Mouse (Mus musculus): ENCODE measurements around the gene Spata19.

Gene Spata19

GRCm38 (mm10) chr9:27396500-27396899 is at the start of gene Spata19:
TSS of gene Spata19 (plus strand) at chr9:27396800.
- DNase-seq (ENCODE audit: low spot score): no peak

- DNase-seq (ENCODE audit: low spot score): no peak
These were observed 43.5 kb upstream of the Spata19 start for GRCm38 (mm10) chr9:27353082-27353481.

DNA sequence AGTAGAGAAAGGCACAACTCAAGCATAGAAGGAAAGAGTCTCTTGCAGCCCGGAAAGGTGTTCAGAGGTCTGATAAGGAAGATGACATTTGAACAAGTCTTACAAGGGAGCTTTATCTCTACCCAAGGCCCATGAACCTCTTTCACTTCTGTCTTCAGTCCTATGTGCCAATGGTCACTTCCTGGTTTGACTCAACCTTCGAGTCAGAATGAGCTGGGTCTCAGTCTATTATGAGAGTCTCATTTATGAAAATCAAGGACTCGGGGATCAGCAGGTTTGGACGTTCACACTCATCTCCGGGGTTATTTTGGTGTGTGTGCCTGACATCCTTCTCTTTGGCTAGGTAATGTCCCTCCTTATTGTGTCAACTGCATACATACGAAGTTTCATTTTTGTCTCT is 38.7 kb upstream of the Spata19 start:
- no peak for DNase-seq (ENCODE audit: low spot score)

GRCm38 (mm10) chr9:27367231-27367630 is 29.4 kb upstream of the Spata19 start:
- DNase-seq (ENCODE audit: low spot score): no peak

GRCm38 (mm10) chr9:27369108-27369507 is 27.5 kb upstream of the Spata19 start:
- no peak for DNase-seq (ENCODE audit: low spot score)

DNA sequence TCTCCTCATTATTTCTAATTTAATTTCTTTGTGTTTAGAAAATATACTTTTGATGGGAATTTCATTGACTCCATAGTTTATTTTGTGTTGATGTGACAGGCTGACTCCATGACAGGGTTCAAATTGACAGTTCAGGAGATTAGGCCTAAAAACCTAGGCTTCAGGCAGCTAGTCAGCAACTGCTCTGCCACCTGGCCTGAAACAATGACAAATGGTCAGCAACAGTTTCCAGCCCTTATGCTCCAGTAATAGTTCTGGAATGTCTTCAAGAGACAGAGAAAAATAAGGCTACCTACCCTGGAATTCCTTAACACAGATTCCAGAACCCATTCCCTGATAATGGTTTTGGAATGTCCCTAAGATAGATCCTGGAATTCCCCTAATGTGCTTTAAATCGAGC is 20.9 kb upstream of the Spata19 start:
- no peak for DNase-seq (ENCODE audit: low spot score)

DNA sequence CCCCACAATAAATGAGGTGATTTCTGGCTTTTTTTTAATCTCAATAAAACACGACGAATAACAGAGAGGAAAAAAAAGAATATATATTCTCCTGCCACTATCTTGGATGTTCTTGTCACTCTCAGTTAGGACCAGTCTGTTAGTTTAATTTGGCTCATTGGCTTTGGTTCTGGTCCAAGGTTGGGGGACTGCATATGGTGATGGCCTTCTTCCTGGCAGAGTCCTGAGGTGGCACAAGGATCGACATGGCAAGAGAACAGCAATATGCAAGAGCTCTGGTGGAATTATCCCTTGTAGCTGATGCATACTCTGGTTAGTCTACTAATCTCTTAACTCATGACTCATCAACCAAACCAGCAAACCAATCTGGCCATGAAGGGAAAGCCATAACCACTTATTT is 9.6 kb upstream of the Spata19 start:
- DNase-seq (ENCODE audit: low spot score): no peak

DNA sequence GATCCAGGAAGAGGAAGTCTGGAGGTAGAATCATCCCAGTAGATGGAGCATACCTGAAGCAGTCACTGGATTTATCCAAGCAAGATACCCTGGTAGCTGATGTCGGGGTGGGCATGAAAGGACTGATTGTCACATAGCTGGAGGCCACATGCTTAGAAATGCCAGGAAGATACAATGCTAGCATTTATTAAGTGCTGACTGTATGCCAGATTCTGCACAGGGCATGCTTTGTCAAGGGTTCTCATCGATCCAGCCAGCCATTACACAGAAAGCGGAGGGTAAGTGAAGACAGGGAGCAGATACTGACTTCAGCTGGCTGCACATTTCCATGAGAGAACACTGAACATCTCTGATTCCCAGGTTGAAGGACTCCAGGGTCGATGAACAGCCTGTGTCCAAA is 4.6 kb downstream of the Spata19 start:
- DNase-seq (ENCODE audit: low spot score): no peak

DNA sequence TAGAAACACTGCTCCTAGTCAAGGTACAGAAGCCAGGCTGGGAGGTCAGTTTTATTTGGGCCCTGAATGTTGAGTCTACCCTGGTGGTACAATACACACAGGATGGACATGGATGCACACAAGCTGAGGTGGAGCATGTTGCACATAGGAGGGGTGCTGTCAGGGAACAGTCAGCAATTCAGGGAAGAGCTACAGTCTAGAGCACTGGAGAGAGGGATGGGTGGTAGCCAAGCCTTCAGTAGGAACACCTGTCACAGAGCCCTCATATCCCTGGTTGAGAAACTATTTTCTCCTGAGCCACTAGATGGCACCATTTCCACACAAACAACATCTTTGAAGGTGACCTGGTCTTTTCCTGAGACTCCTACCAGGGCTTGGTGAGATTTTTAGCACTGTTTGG is 13.1 kb downstream of the Spata19 start:
- DNase-seq (ENCODE audit: low spot score): peak; percentile 12

GRCm38 (mm10) chr9:27414058-27414460 is 17.5 kb downstream of the Spata19 start:
- peak; percentile 16 for DNase-seq (ENCODE audit: low spot score)

DNA sequence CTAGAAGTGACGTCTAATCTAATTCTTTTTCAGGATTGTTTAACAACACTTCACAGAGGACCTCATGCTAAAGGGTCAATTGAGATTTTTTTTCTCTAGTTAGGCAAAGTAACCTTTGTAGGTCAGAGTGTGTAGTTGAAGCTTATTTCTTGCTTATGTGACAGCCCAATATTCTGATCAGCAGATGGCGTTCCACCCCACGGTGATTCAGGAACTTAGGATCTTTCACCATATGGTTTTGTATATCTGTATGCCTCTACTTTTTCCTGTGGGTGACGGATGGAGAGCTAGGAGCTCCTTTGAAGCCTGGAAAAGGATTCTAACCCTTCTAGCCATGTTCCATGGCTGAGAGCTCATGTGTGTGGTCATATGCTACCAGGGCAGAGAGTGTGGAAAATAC is 27.9 kb downstream of the Spata19 start:
- DNase-seq (ENCODE audit: low spot score): no peak

DNA sequence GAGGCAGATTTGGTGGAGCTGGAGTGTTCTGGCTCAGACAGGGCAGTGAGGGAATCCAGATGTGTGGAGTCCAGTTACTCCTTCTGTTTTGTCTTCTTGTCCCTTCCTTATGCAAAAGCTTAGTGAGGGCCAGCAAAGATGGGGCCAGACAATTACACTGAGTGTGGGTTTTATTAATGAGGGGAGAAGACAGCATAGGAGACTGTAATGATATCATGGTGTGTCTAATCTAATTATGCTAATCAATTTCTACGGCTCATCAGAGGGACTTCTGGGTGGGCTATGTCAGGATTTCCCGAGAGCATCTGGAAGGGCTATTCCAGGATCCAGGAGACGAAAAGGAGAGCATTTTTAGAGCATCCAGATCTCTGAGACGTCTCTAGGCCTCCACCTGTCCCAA is 32.0 kb downstream of the Spata19 start:
- DNase-seq (ENCODE audit: low spot score): no peak

DNA sequence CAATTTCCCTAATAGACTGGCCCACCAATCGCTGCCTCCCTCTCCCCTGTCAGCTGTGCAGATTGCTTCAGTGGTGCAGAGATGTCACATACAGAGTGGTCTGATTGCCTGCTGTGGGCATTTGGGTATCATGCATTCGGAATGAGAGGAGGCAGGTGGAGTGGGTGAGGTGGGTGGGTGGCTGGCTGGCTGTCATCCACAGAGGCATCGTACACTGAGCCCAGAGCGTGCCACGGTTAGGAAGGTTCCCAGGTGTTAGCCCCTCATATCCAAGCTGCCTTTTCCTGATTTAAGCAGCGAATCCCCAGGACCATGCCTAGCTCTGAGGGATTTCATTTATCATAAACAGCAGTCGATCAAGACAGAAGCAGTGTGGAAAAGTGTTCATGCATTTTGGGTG is 36.7 kb downstream of the Spata19 start:
- no peak for DNase-seq (ENCODE audit: low spot score)

GRCm38 (mm10) chr9:27435936-27436335 is 39.3 kb downstream of the Spata19 start:
- DNase-seq (ENCODE audit: low spot score): no peak

GRCm38 (mm10) chr9:27437391-27438061 is 40.9 kb downstream of the Spata19 start:
- no peak for DNase-seq (ENCODE audit: low spot score)

DNA sequence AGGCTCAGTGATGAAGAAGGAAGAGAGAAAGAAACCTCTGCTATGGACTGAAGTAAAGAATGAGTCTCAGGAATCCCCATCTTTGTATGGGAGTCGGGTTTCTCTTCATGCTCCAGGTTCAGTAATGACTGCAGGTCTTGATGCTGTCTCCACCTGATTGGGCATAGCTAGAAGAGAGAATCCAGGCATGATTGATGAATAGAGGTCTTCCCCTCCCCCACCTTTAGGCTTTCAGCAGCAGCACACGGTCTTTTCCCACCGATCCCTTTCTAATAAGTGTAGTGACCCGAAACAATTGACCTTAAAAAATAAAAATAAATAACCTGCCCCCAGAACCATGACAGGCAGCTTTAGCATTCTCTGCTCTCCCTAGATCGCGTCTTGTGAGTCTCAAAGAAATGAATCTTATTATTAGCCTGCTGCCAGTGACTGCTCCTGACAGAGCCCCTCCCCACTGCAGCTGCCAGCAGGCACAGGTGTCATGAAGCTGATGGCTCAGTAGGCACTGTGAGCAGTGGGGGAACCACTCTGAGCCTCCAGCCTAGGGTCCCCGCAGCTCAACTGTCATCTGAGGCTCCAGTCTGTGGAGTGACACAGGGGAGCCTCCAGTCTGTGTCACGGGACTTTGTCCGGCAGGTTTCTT is 53.3 kb downstream of the Spata19 start:
- DNase-seq (ENCODE audit: low spot score): no peak

Measured in lung, postnatal 25 days (tissue).